Mouse (Mus musculus): Measurements from ENCODE around the gene Pxn. TPM values are rescaled to one million over a fixed set of nuclear protein-coding genes. Genes with fewer than 3 reads are reported as not detected.
"Not testable (repeated sequence)": the region's sequence is repeated elsewhere in the genome, so short reads cannot be mapped to it uniquely, and the experiment has no call there.

Gene Pxn
- total RNA-seq, 2 experiments from 2014 or later: 30.9 to 41.9 TPM

- no peak for DNase-seq (ENCODE audit: extremely low spot score in 1 of 2, low spot score in 1 of 2)
Measured at GRCm38 (mm10) chr5:115507267-115507980, 948 bp downstream of the Pxn start.

GRCm38 (mm10) chr5:115507981-115508858 lies 1.7 kb downstream of the Pxn start:
- DNase-seq (ENCODE audit: extremely low spot score in 1 of 2, low spot score in 1 of 2): no peak

- no peak for DNase-seq (ENCODE audit: extremely low spot score in 1 of 2, low spot score in 1 of 2)
Measured at GRCm38 (mm10) chr5:115508859-115509147, 2.3 kb downstream of the Pxn start.

- DNase-seq (ENCODE audit: extremely low spot score in 1 of 2, low spot score in 1 of 2): no peak
Measured at GRCm38 (mm10) chr5:115509321-115509761, 2.9 kb downstream of the Pxn start.

- DNase-seq (ENCODE audit: extremely low spot score in 1 of 2, low spot score in 1 of 2): no peak
Measured at GRCm38 (mm10) chr5:115509790-115510689, 3.6 kb downstream of the Pxn start.

GRCm38 (mm10) chr5:115512375-115512774 lies 5.9 kb downstream of the Pxn start:
- DNase-seq (ENCODE audit: extremely low spot score in 1 of 2, low spot score in 1 of 2): no peak

- no peak for DNase-seq (ENCODE audit: extremely low spot score in 1 of 2, low spot score in 1 of 2)
Measured at GRCm38 (mm10) chr5:115513246-115513645, 6.8 kb downstream of the Pxn start.

- no peak for DNase-seq (ENCODE audit: extremely low spot score in 1 of 2, low spot score in 1 of 2)
Measured at GRCm38 (mm10) chr5:115513721-115514120, 7.2 kb downstream of the Pxn start.

GRCm38 (mm10) chr5:115514346-115514745 lies 7.9 kb downstream of the Pxn start:
- DNase-seq (ENCODE audit: extremely low spot score in 1 of 2, low spot score in 1 of 2): no peak

- no peak for DNase-seq (ENCODE audit: extremely low spot score in 1 of 2, low spot score in 1 of 2)
Measured at GRCm38 (mm10) chr5:115514896-115515587, 8.6 kb downstream of the Pxn start.

GRCm38 (mm10) chr5:115516081-115516907 lies 9.8 kb downstream of the Pxn start:
- DNase-seq (ENCODE audit: extremely low spot score in 1 of 2, low spot score in 1 of 2): no peak

GRCm38 (mm10) chr5:115516908-115517307 lies 10.4 kb downstream of the Pxn start:
- DNase-seq (ENCODE audit: extremely low spot score in 1 of 2, low spot score in 1 of 2): no peak

GRCm38 (mm10) chr5:115517501-115517900 lies 11.0 kb downstream of the Pxn start:
- DNase-seq (ENCODE audit: extremely low spot score in 1 of 2, low spot score in 1 of 2): no peak

- DNase-seq (ENCODE audit: extremely low spot score in 1 of 2, low spot score in 1 of 2): not testable (repeated sequence)
Measured at GRCm38 (mm10) chr5:115518214-115518613, 11.7 kb downstream of the Pxn start.

- DNase-seq (ENCODE audit: extremely low spot score in 1 of 2, low spot score in 1 of 2): no peak
Measured at GRCm38 (mm10) chr5:115520325-115520869, 13.9 kb downstream of the Pxn start.

- no peak for DNase-seq (ENCODE audit: extremely low spot score in 1 of 2, low spot score in 1 of 2)
Measured at GRCm38 (mm10) chr5:115521553-115522461, 15.3 kb downstream of the Pxn start.

GRCm38 (mm10) chr5:115522531-115522930 lies 16.1 kb downstream of the Pxn start:
- DNase-seq (ENCODE audit: extremely low spot score in 1 of 2, low spot score in 1 of 2): no peak

- DNase-seq (ENCODE audit: extremely low spot score in 1 of 2, low spot score in 1 of 2): no peak
Measured at GRCm38 (mm10) chr5:115522981-115523499, 16.6 kb downstream of the Pxn start.
